Mouse (Mus musculus): Measurements from ENCODE around the gene Pbx4.

Pbx4 gene

DNA sequence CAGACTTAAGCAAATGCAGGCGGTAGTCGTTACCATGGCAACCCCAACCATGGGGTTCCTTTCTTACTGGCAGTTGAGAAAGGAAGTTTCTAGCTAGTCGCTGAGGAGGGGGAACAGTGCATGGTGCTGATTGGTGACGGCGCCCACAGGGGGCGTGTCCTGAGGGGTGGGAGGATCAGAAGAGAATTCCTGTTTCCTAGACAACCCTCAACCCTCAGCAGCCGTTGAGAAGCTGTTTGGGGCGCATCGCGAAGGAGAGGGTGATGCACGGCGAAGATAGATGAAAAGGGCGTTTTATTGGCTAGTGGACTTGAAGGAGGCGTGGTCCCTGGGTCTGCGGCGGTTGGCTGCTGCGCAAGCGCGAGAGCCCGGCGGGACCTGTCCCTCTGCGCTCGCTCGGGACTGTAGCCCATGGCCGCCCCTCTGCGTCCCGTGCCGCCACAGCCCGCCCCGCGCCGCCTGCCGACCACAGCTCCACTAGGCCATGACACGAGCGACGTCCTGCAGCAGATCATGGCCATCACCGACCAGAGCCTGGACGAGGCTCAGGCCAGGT is at the start of gene Pbx4:
Gene Pbx4 (plus strand): TSS at position 194 of the 556 bp plus-strand sequence.
- under 1% methylated on average over 38 of the region's 38 CpGs for WGBS

GRCm38 (mm10) chr8:69789105-69789504 is 43.2 kb upstream of the Pbx4 start:
- 93% methylated on average over 5 of the region's 5 CpGs for WGBS

- WGBS, result 73% methylated on average over 5 of the region's 5 CpGs
These were observed 42.6 kb upstream of the Pbx4 start for GRCm38 (mm10) chr8:69789731-69790130.

GRCm38 (mm10) chr8:69790364-69790763 is 41.9 kb upstream of the Pbx4 start:
- WGBS, result 28% methylated on average over 11 of the region's 11 CpGs

- under 1% methylated on average over 38 of the region's 38 CpGs for WGBS
These were observed 41.4 kb upstream of the Pbx4 start, which contains the start of the genes Atp13a1 and Zfp866 for GRCm38 (mm10) chr8:69790773-69791367. TSS of gene Atp13a1 (plus strand) at chr8:69791163. TSS of gene Zfp866 (minus strand) at chr8:69791178.

DNA sequence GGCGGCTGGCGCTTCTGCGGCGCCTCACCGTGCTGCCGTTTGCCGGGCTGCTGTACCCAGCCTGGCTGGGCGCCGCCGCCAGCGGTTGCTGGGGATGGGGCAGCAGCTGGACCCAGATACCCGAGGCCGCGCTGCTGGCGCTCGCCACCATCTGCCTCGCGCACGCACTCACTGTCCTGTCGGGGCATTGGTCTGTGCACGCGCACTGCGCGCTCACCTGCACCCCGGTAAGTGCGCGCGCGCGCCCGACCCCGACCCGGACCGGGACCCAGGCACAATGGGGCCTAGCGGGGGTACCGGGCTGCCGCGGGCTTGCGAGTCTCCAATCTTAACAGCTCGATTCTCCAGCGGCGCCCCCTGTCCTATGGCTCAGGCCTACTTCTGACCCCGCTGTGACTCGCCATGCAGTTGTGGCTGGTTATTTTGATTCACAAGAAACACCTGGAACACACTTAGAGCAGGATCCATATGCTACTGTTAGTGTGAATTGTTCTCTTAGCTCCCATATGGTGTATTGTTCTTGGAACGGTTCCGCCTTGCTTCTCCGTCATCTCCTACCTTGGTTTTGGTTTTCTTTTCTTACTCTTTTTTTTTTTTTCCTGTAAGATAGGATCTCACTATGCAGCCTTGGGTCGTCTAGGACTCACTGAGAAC is 40.7 kb upstream of the Pbx4 start:
- whole genome bisulfite sequencing, result under 1% methylated on average over 48 of the region's 48 CpGs

DNA sequence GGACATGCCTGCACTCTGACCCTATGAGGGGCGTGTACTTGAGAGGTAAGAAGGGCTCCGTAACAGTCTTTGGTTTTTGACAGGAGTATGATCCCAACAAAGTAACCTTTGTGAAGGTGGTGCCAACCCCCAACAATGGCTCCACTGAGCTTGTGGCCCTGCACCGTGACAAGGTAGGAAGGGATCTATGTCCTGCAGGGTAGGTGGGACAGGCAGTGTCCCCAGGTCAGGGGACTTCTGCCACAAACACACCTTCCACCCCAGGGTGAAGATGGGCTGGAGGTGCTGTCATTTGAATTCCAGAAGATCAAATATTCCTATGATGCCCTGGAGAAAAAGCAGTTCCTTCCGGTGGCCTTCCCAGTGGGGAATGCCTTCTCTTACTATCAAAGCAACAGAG is 38.6 kb upstream of the Pbx4 start:
- WGBS, result 84% methylated on average over 4 of the region's 4 CpGs

DNA sequence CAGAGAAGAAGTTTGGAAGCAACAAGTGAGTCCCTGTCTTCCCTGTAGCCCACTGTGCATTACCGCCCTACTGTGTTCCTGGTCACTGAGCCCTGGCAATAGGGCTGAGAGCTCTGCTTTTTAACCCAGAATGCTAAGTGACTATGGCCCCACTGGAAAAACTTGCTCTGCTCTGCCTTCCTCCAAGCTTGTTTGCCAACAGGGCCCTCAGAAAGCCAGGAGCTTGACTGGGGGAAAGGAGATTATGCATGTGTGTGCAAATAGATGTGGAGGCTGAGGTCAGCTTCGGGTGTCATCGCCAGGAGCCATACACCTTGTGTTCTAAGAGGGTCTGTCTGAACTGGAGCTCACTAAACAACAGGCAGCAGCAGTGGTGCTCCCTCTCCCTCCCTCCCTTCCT is 38.2 kb upstream of the Pbx4 start:
- WGBS, result 92% methylated on average over 3 of the region's 3 CpGs

GRCm38 (mm10) chr8:69794901-69795300 is 37.4 kb upstream of the Pbx4 start:
- 89% methylated on average over 6 of the region's 6 CpGs for WGBS

GRCm38 (mm10) chr8:69796721-69797345 is 35.5 kb upstream of the Pbx4 start:
- 96% methylated on average over 16 of the region's 16 CpGs for WGBS

GRCm38 (mm10) chr8:69797661-69798060 is 34.6 kb upstream of the Pbx4 start:
- 93% methylated on average over 10 of the region's 10 CpGs for WGBS

DNA sequence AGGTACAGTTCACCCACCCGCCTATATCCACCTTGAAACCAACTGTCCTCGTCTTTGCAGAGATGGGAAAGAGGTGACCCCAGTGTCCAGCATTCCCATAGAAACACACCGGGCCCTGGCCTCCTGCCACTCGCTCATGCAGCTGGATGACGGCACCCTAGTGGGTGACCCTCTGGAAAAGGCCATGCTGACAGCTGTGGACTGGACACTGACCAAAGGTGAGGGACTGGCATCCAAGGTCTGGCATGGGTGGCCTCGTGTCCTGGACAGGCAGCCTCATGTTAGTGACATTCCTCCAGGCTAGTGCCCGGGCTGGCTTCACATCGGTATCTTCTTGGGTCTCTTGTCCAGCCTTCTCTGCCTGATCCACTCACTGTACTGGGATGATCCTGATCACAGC is 33.0 kb upstream of the Pbx4 start:
- 90% methylated on average over 8 of the region's 8 CpGs for WGBS

- WGBS, result 96% methylated on average over 5 of the region's 5 CpGs
These were observed 32.3 kb upstream of the Pbx4 start for GRCm38 (mm10) chr8:69799946-69800345.

GRCm38 (mm10) chr8:69801796-69802195 is 30.5 kb upstream of the Pbx4 start:
- WGBS, result 91% methylated on average over 4 of the region's 4 CpGs

DNA sequence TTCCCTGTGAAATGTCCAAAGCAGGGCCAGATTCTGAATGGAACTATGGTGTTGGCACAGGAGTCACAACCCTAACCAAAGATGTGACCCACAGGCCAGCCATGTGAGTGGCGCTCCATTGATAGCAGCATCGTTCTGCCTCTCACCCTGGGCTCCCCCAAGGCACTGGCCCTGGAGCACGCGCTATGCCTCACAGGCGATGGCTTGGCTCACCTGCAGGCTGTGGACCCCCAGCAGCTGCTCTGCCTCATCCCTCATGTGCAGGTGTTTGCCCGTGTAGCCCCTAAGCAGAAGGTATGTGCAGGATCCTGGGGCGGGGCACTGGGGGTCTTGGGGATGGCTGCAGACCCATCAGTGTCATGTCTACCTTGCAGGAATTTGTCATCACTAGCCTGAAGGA is 28.9 kb upstream of the Pbx4 start:
- WGBS, result 95% methylated on average over 7 of the region's 7 CpGs

DNA sequence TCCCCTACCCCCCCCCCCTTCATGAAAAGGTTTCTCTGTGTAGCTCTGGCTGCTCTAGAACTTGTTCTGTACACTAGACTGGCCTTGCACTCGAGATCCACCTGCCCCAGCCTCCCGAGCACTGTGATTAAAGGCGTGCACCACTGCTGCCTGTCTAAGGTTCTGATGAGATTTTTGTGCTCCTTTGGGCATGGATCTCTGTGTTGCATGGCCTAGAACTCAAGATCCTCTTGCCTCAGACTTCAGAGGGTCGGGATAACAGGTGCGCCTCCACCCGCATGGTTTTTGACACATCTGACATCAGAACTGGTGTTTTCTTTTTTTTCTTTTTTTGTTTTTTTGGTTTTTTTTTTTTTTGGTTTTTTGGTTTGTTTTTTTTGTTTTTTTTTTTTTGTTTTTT is 27.8 kb upstream of the Pbx4 start:
- 91% methylated on average over 6 of the region's 6 CpGs for WGBS

DNA sequence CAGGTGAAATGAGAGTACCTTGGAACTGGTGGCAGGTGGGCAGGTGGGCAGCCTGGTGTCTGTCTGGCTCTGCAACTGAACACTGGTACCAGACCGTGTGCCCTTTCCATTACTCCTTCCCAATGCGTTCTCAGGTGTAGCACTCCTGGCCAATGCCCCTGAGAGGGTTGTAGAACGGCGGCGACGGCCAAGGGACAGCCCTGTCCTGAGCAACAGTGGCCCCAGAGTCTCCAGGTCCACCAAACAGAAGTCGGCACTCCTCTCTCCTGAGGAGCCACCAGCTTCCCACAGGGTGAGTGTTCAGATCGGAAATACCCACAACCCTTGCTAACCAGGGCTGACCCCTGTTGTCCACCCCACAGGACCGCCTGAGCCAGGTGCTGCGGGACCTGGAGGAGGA is 27.2 kb upstream of the Pbx4 start:
- 90% methylated on average over 10 of the region's 10 CpGs for WGBS

DNA sequence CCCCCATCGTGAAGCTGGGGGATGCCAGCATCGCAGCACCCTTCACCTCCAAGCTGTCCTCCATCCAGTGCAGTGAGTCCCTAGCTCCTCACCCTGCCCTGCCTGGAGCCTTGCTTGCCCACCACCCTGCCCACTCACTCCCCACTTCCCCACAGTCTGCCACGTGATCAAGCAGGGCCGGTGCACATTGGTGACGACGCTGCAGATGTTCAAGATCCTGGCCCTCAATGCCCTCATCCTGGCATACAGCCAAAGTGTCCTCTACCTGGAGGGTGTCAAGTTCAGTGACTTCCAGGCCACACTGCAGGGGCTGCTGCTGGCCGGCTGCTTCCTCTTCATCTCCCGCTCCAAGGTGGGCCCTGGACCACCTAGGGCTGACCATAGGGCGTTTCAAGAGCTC is 26.8 kb upstream of the Pbx4 start:
- 83% methylated on average over 9 of the region's 9 CpGs for WGBS

DNA sequence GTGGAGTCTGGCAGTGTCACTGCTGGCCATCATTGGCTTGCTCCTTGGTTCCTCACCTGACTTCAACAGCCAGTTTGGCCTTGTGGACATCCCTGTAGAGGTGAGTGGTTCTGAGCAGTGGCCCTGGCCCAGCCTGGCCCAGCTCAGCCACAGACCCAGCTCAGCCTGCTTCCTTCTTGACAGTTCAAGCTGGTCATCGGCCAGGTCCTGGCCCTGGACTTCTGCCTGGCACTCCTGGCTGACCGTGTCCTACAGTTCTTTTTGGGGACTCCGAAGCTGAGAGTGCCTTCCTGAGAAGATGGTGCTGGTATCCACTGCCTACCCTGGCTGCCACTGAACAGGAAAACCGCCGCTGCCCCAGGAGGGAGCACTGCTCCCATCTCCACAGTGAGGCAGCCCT is 25.1 kb upstream of the Pbx4 start:
- WGBS, result 88% methylated on average over 5 of the region's 5 CpGs

DNA sequence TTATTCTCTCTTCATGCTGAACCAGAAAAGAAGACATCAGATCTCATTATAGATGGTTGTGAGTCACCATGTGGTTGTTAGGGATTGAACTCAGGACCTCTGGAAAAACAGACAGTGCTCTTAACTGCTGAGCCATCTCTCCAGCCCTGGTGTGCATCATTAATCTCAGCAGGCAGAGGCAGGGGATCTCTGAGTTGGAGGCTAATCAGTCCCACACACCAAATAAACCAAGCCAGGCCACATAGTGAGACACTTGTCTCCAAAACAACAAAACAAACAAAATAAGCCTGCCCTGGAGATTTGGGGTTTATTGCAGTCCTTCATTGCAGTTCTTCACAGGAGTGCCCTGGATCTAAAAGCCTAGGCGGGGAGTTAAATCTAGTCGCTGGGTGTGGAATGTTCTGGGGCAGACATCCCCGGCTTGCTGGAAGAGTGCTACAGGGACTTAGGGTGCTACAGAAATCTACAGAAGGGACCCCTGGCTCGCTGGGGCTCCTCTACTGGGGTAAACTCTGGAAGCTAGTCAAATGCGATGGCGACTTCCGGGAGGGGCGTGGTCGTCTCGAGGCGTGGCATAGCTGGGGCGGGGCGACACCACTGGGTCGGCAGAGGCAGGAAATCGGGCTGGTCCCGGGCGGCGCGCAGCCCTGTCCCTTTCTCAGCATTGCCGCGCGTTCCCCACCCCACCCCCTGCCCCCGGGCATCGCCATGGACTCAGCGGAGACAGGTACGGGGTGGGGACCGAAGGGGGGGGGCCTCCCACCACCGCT is 24.0 kb upstream of the Pbx4 start, which contains the start of gene Gmip:
Gene Gmip (plus strand): TSS at position 586 of the 770 bp plus-strand sequence.
- 7% methylated on average over 28 of the region's 28 CpGs for WGBS

- under 1% methylated on average over 23 of the region's 23 CpGs for WGBS
These were observed 23.4 kb upstream of the Pbx4 start for GRCm38 (mm10) chr8:69808864-69809403.

GRCm38 (mm10) chr8:69809820-69810219 is 22.5 kb upstream of the Pbx4 start:
- 63% methylated on average over 3 of the region's 3 CpGs for WGBS

Measured in cerebral cortex, adult 2 months (tissue).